Mouse (Mus musculus) hindbrain, postnatal 0 days (tissue): Measurements from ENCODE around the gene Ltc4s. TPM values are rescaled to one million over a fixed set of nuclear protein-coding genes. Genes with fewer than 3 reads are reported as not detected.
A peak's percentile ranks its signal among the peaks of the same experiment; 100 is the strongest.

Experiments
- ATAC-seq: fragments of 200-750 bp; cut with Nextera tagmentation; 2 replicates; pipeline ENCODE4 v1.8.0; 2017; ENCODE audit warnings: mild to moderate bottlenecking, moderate TSS enrichment, moderate library complexity
- DNase-seq: peaks from one replicate; pipeline ENCODE4 v3.0.0-alpha.2; 2015; ENCODE audit warnings: low spot score
- H3K27ac ChIP-seq: fragments of 300-500 bp; sonication (generic); 2 replicates; pipeline ENCODE4 v1.5.1; 2014; ENCODE audit warnings: mild to moderate bottlenecking
- H3K27me3 ChIP-seq: fragments of 300-500 bp; sonication (generic); 2 replicates; pipeline ENCODE4 v1.6.1; 2014; ENCODE audit warnings: low read length, mixed read lengths; ENCODE audit not compliant: insufficient read depth
- H3K36me3 ChIP-seq: fragments of 300-500 bp; sonication (generic); 2 replicates; pipeline ENCODE4 v1.6.1; 2014; ENCODE audit warnings: low read length, mixed read lengths; ENCODE audit not compliant: insufficient read depth
- H3K4me1 ChIP-seq: fragments of 300-500 bp; sonication (generic); 2 replicates; pipeline ENCODE4 v1.6.1; 2014; ENCODE audit warnings: antibody characterized with exemption, low read length, mixed read lengths; ENCODE audit not compliant: insufficient read depth
- H3K4me2 ChIP-seq: fragments of 300-500 bp; sonication (generic); 2 replicates; pipeline ENCODE4 v1.6.1; 2014; ENCODE audit warnings: low read depth, mild to moderate bottlenecking, low read length, moderate library complexity, mixed read lengths
- H3K4me3 ChIP-seq: fragments of 300-500 bp; sonication (generic); 2 replicates; pipeline ENCODE4 v1.5.1; 2014; ENCODE audit warnings: low read length
- H3K9ac ChIP-seq: fragments of 300-500 bp; sonication (generic); replicated peaks from 2 replicates; pipeline ENCODE4 v1.6.1; 2014; ENCODE audit warnings: mild to moderate bottlenecking, low read length, moderate library complexity, mixed read lengths
- H3K9me3 ChIP-seq: fragments of 300-500 bp; sonication (generic); 2 replicates; pipeline ENCODE4 v1.6.1; 2016; ENCODE audit warnings: low read length, mixed read lengths
- CTCF ChIP-seq: IDR thresholded peaks from 2 replicates; pipeline ENCODE4 v1.5.1; 2016; ENCODE audit warnings: antibody characterized with exemption, control low read depth, low read depth
- WGBS: fragments of 180-500 bp; shearing (Covaris S2); extraction: QIAGEN DNeasy Blood & Tissue Kit; methylation state at CpG from one replicate; pipeline ENCODE4 v1.1.7; 2014; 5-methylcytosine and 5-hydroxymethylcytosine counted together
- polyA plus RNA-seq: library from polyadenylated mRNA; unstranded; fragments of >200 nt; fragmentation: Nextera tagmentation; extraction: Ambion mirVana; gene quantifications from 2 replicates; pipeline ENCODE4 v1.2.1, GENCODE M21; 2015
- total RNA-seq: library from RNA; depleted of rRNA; stranded (reverse); fragments of >200 nt; gene quantifications from 2 replicates; pipeline ENCODE4 v1.2.3, GENCODE M21; 2014

The Ltc4s gene
- total and polyA plus RNA-seq, 2 experiments from 2014 or later, result 4.0 to 7.1 TPM

- WGBS, result 80% methylated on average over 11 of the region's 11 CpGs
- H3K4me3 ChIP-seq, result no peak overlapping the region
- ATAC-seq, result 0 out of 2 replicates have a peak, but pooled peaks have one; percentile 31
- H3K36me3 ChIP-seq, result peaks cover 9% of the 10 kb centered on the region; the same call in 1 of the 2 replicates
- H3K9ac ChIP-seq, result no peak overlapping the region
- DNase-seq, result no peak
- no peaks in the 10 kb centered on the region for H3K9me3 ChIP-seq
- no peak overlapping the region for H3K4me2 ChIP-seq
- H3K27me3 ChIP-seq, result no peaks in the 10 kb centered on the region
- no peak for TF ChIP-seq CTCF
- H3K4me1 ChIP-seq, result no peaks in the 10 kb centered on the region
- H3K27ac ChIP-seq, result no peak overlapping the region
Observed at GRCm38 (mm10) chr11:50252684-50253265, 14.4 kb upstream of the Ltc4s start.

GRCm38 (mm10) chr11:50252166-50252565, 13.8 kb upstream of the Ltc4s start:
- Histone ChIP-seq H3K27ac (no peak overlapping the region), H3K4me1 (no peaks in the 10 kb centered on the region), H3K36me3 (peaks cover 3% of the 10 kb centered on the region; the same call in 1 of the 2 replicates), H3K9me3 (no peaks in the 10 kb centered on the region), H3K27me3 (no peaks in the 10 kb centered on the region), H3K4me2 (no peak overlapping the region), H3K4me3 (no peak overlapping the region), H3K9ac (no peak overlapping the region)
- ATAC-seq, result no peak
- WGBS, result 70% methylated on average over 3 of the region's 3 CpGs
- no peak for DNase-seq
- TF ChIP-seq CTCF, result no peak

- DNase-seq, result no peak
- Histone ChIP-seq H3K4me2 (no peak overlapping the region), H3K4me1 (no peaks in the 10 kb centered on the region), H3K36me3 (no peaks in the 10 kb centered on the region), H3K9me3 (no peaks in the 10 kb centered on the region), H3K4me3 (no peak overlapping the region), H3K9ac (no peak overlapping the region), H3K27me3 (no peaks in the 10 kb centered on the region), H3K27ac (no peak overlapping the region)
- 84% methylated on average over 7 of the region's 7 CpGs for WGBS
- no peak for TF ChIP-seq CTCF
- no peak for ATAC-seq
Observed at GRCm38 (mm10) chr11:50248473-50249171, 10.2 kb upstream of the Ltc4s start.

GRCm38 (mm10) chr11:50245269-50245668, 6.9 kb upstream of the Ltc4s start:
- Histone ChIP-seq H3K9me3 (no peaks in the 10 kb centered on the region), H3K4me1 (no peaks in the 10 kb centered on the region), H3K36me3 (no peaks in the 10 kb centered on the region), H3K4me3 (no peak overlapping the region), H3K27me3 (no peaks in the 10 kb centered on the region), H3K27ac (no peak overlapping the region), H3K4me2 (no peak overlapping the region), H3K9ac (no peak overlapping the region)
- no peak for TF ChIP-seq CTCF
- 62% methylated on average over 5 of the region's 5 CpGs for WGBS
- DNase-seq, result no peak
- no peak for ATAC-seq

- Histone ChIP-seq H3K4me2 (no peak overlapping the region), H3K4me1 (no peaks in the 10 kb centered on the region), H3K27me3 (no peaks in the 10 kb centered on the region), H3K9ac (no peak overlapping the region), H3K9me3 (no peaks in the 10 kb centered on the region), H3K36me3 (no peaks in the 10 kb centered on the region), H3K27ac (no peak overlapping the region), H3K4me3 (no peak overlapping the region)
- ATAC-seq, result no peak
- WGBS, result 81% methylated on average over 6 of the region's 6 CpGs
- DNase-seq, result no peak
- no peak for TF ChIP-seq CTCF
Observed at GRCm38 (mm10) chr11:50243926-50244325, 5.5 kb upstream of the Ltc4s start.

GRCm38 (mm10) chr11:50240235-50240911, 2.0 kb upstream of the Ltc4s start:
- no peak for ATAC-seq
- Histone ChIP-seq H3K9me3 (no peaks in the 10 kb centered on the region), H3K9ac (no peak overlapping the region), H3K4me1 (peaks cover 4% of the 10 kb centered on the region; the same call in 1 of the 2 replicates), H3K36me3 (peaks cover 3% of the 10 kb centered on the region; the same call in 1 of the 2 replicates), H3K27ac (no peak overlapping the region), H3K4me3 (no peak overlapping the region), H3K4me2 (no peak overlapping the region), H3K27me3 (no peaks in the 10 kb centered on the region)
- DNase-seq, result no peak
- 92% methylated on average over 7 of the region's 7 CpGs for WGBS
- no peak for TF ChIP-seq CTCF
